Mouse (Mus musculus) heart, adult 2 months (tissue): ENCODE results near the gene Slamf9.

Experiments used
- CTCF ChIP-seq: fragments of 200-600 bp; IDR thresholded peaks from 2 replicates; pipeline ENCODE4 v1.8.1; 2022; ENCODE audit warnings: antibody characterized with exemption, mild to moderate bottlenecking, moderate library complexity
- EP300 ChIP-seq: fragments of 200-500 bp; IDR thresholded peaks from 2 replicates; pipeline ENCODE4 v1.6.1; 2011; ENCODE audit warnings: low read depth, low read length, control low read depth; ENCODE audit not compliant: insufficient read depth
- POLR2A ChIP-seq: fragments of 200-500 bp; IDR thresholded peaks from 2 replicates; pipeline ENCODE4 v1.6.1; 2011; ENCODE audit warnings: mild to moderate bottlenecking, low read depth, low read length, control low read depth; ENCODE audit not compliant: insufficient read depth

DNA sequence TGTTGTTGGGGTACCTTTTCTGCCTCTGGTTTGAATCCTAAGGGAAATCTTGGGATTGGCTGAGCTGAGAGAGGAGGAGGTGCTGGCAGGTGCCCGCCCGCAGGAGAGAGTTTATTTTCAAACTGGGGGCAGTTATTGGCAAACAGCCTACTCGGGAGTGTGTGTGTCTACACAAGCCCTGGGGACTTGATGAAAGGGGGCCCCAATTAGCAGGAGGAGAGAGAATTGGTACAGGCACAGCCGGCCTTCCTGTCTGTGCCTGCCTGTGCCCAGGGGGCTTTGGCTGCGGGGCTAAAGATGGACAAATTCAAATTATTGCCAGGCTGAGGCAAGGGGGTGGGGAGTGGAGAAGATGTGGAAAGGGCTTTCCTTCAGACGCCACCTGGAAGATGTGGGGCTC is 10.7 kb downstream of the Slamf9 start:
- TF ChIP-seq CTCF (no peak), POLR2A (no peak), EP300 (no peak)
